Mouse (Mus musculus): ENCODE measurements around the gene AI481877. TPM values are rescaled to one million over a fixed set of nuclear protein-coding genes. Genes with fewer than 3 reads are reported as not detected.

AI481877 gene
- polyA plus RNA-seq, 1 experiment from 2014 or later: not detected

DNA sequence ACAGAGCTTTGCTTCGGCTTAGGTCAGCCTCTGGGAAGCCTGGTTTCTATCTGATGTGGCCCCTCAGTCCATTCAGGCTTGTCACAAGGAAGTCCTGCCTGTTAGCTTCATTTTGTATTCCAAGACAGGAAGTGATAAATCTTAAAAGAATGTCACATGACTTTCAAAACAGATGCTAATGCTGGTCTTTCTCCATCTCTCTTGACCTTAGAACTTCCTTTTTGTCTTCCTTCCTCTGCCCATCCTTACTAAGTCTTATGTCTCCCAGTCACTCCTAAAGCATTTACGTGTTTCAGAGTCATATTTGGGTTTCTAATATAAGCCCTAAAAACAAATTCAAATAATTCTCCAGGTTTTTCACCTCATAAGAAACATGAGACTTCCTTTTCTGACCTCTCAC is 25.3 kb upstream of the AI481877 start:
- no peak for ATAC-seq (ENCODE audit: low read depth)
- no peak overlapping the region for H3K4me3 ChIP-seq
- H3K9ac ChIP-seq: no peak overlapping the region
- no peaks in the 10 kb centered on the region for H3K4me1 ChIP-seq (replicated peaks)
- no peak overlapping the region for H3K27ac ChIP-seq (replicated peaks)
- no peaks in the 10 kb centered on the region for H3K36me3 ChIP-seq
- 72% methylated on average over 2 of the region's 2 CpGs for WGBS
- no peaks in the 10 kb centered on the region for H3K9me3 ChIP-seq
- H3K27me3 ChIP-seq: no peaks in the 10 kb centered on the region
- no peak overlapping the region for H3K4me2 ChIP-seq

DNA sequence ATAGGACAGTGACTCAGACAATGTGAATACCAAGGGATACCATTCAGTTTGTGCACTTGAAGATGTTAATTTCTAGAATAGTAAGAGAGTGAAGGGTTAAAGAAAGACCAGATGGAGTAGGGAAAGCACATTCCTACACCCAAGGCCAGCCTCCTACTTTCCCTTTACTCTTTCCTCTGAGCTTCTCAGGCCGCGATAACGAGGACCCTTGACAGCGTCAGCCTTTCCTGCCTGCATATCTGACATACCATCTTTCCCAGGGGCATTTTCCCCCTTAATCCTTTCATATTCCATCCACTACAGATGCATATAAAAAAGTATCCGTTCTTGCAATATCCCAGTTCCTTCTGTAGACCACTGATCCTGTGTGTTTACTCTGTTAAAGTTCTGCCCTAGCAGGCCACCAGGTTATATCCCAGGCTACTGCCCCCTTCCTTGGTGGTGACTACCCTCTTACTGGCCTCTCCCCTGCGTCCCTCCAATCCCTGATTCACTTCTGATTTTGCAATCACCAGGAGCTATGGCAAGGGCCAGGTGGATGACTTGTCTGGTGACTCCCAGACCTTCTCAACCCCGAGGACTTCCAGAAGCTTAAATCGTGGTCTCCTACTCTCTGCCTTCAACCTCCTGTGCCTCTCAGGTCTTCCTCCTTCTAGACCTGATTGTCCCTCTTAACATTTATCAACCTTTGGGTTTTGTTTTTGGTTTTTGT is 22.3 kb upstream of the AI481877 start:
- H3K36me3 ChIP-seq: no peaks in the 10 kb centered on the region
- ATAC-seq (ENCODE audit: low read depth): no peak
- WGBS: 80% methylated on average over 8 of the region's 8 CpGs
- H3K9ac ChIP-seq: no peak overlapping the region
- H3K4me3 ChIP-seq: no peak overlapping the region
- no peaks in the 10 kb centered on the region for H3K4me1 ChIP-seq (replicated peaks)
- H3K27ac ChIP-seq (replicated peaks): no peak overlapping the region
- no peaks in the 10 kb centered on the region for H3K9me3 ChIP-seq
- H3K4me2 ChIP-seq: no peak overlapping the region
- no peaks in the 10 kb centered on the region for H3K27me3 ChIP-seq

DNA sequence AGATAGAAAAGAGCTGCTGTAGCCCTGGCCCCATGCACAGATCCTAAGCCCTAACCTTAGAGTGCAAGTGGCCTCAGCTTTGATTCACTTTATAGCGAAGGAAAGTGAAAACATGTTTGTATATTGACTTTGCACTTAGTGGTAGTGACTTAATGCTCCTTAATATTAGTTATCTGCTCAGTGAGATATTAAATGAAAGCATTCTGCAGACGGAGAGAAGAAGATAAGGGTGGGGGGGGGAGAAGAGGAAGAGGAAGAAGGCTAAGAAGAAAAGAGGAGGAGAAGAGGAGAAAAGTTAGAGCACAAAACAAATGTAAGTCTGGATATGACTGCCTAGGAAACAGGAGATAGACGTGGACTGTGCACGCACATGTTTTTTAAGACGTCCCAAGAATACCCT is 21.5 kb upstream of the AI481877 start:
- WGBS: 93% methylated on average over 5 of the region's 5 CpGs

DNA sequence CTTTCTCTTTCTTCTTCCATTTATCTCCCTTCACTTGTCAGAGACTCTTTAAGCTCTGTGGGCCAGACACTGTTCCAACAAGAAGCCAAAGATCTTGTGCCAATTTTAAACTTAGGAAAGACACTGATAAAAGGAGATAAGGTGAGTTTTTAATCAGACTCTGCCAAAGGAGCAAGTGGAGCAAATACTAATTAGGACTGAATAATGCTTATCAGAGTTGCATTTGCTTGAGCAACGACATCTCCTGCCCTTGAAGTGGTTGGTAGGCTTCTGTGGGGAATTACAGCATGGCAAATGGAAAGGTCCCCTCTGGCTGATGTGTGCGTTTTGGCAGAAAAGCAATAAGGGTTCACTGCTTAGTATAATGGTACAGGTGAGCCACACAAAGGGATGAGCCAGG is 18.9 kb upstream of the AI481877 start:
- Histone ChIP-seq H3K27me3 (no peaks in the 10 kb centered on the region), H3K4me3 (no peak overlapping the region), H3K4me1 (replicated peaks) (no peaks in the 10 kb centered on the region), H3K27ac (replicated peaks) (no peak overlapping the region), H3K36me3 (no peaks in the 10 kb centered on the region), H3K9ac (no peak overlapping the region), H3K9me3 (no peaks in the 10 kb centered on the region), H3K4me2 (no peak overlapping the region)
- 77% methylated on average over 2 of the region's 2 CpGs for WGBS
- ATAC-seq (ENCODE audit: low read depth): no peak

More for the DNA sequence above, 21.5 kb upstream of the AI481877 start:
- no peaks in the 10 kb centered on the region for H3K36me3 ChIP-seq
- H3K9me3 ChIP-seq: no peaks in the 10 kb centered on the region
- no peak overlapping the region for H3K4me2 ChIP-seq
- no peak overlapping the region for H3K9ac ChIP-seq
- no peak overlapping the region for H3K4me3 ChIP-seq
- no peak overlapping the region for H3K27ac ChIP-seq (replicated peaks)
- ATAC-seq (ENCODE audit: low read depth): no peak
- no peaks in the 10 kb centered on the region for H3K27me3 ChIP-seq
- no peaks in the 10 kb centered on the region for H3K4me1 ChIP-seq (replicated peaks)

DNA sequence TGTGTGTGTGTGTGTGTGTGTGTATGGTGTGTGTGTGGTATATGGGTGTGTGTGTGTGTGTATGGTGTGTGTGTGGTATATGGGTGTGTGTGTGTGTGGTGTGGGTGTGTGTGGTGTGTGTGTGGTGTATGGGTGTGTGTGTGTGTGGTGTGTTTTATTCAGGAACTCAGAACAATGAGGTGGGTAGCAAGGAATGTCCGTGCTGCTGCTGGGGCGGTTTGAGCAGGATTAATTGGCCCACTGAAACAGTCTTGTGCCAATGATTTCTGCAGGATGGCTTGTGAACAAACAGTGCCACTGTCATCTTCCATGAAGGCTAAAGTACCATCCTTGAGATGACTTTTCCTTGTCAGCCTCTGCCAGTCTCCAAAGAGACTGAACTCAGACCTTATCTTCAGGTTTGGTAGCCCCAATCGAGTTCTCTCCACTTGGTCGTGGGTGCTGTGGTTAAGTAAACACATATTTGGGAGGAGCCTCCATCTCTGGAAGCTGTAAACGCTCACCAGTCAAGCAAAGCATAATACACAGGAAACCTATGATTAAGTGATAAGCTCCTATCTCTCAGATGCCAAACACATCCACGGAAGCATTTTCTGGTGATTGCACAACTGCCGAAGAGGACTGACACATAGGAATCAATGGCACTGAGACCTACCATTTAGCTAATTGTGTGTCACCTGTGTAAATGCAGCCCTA is 18.3 kb upstream of the AI481877 start:
- WGBS: 78% methylated on average over 7 of the region's 7 CpGs
- H3K4me2 ChIP-seq: no peak overlapping the region
- H3K4me3 ChIP-seq: no peak overlapping the region
- no peak for ATAC-seq (ENCODE audit: low read depth)
- H3K27ac ChIP-seq (replicated peaks): no peak overlapping the region
- H3K9me3 ChIP-seq: no peaks in the 10 kb centered on the region
- no peak overlapping the region for H3K9ac ChIP-seq
- no peaks in the 10 kb centered on the region for H3K36me3 ChIP-seq
- no peaks in the 10 kb centered on the region for H3K27me3 ChIP-seq
- H3K4me1 ChIP-seq (replicated peaks): no peaks in the 10 kb centered on the region

DNA sequence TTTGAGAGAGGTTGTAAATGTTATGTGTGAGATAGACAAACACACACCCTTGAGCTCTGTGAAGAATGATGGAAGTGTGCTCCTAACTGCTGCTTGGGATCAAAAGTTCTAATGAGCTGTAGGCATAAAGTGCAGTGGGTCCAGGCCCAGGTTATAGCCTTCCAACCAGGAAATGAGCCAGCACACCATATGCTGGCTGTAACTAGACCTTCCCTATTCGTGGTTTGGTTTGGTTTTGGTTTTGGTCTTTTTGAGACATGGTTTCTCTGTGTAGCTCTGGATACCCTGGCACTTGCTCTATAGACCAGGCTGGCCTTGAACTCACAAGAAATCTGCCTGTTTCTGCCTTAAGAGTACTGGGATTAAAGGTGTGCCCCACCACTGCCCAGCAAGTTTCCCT is 13.2 kb upstream of the AI481877 start:
- ATAC-seq (ENCODE audit: low read depth): no peak
- H3K9ac ChIP-seq: no peak overlapping the region
- no peaks in the 10 kb centered on the region for H3K9me3 ChIP-seq
- H3K27me3 ChIP-seq: no peaks in the 10 kb centered on the region
- no peaks in the 10 kb centered on the region for H3K4me1 ChIP-seq (replicated peaks)
- H3K27ac ChIP-seq (replicated peaks): no peak overlapping the region
- H3K4me3 ChIP-seq: no peak overlapping the region
- 89% methylated on average over 1 of the region's 1 CpGs for WGBS
- H3K36me3 ChIP-seq: no peaks in the 10 kb centered on the region
- H3K4me2 ChIP-seq: no peak overlapping the region

DNA sequence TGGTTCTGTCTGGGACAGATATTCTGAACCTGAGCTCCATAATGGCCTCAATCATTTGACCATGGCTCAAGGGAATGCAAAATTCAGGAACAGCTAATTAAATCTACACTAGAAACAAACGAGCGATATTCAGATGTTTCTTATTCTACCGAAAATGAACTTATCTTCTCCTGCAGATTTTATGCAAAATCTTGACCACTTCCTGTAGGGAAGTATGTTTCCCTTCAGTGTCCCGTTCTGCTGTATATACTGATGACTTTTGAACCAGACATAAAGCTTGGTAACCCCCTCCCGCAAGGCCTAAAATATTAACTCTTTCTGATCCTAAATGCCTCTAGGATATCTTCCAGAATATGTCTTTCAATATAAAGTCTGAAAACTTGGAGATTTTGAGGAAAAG is 12.1 kb upstream of the AI481877 start:
- Histone ChIP-seq H3K9me3 (no peaks in the 10 kb centered on the region), H3K27me3 (no peaks in the 10 kb centered on the region), H3K4me3 (no peak overlapping the region), H3K27ac (replicated peaks) (no peak overlapping the region), H3K4me1 (replicated peaks) (no peaks in the 10 kb centered on the region), H3K4me2 (no peak overlapping the region), H3K9ac (no peak overlapping the region), H3K36me3 (no peaks in the 10 kb centered on the region)
- WGBS: 81% methylated on average over 5 of the region's 5 CpGs
- ATAC-seq (ENCODE audit: low read depth): no peak

DNA sequence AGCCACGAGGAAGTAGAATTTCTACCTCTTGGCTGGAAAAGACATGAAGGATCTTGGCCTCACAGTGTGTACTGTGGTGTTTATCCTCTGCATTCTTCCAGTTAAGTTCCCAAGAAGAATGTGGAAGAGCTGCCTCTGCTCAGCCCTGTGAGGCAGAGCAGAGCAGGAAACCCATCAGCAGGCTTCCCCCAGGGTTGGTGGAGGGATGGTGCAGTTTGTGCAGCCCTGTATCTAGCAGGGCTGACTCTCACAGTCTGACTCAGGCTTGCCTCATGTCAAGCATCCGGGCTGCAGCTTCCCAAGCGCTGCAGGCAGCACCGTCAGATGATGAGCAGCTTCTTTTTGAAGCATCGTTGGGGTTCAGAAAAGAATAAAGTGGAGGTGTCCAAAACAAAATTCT is 10.3 kb upstream of the AI481877 start:
- Histone ChIP-seq H3K4me3 (no peak overlapping the region), H3K27me3 (no peaks in the 10 kb centered on the region), H3K4me1 (replicated peaks) (no peaks in the 10 kb centered on the region), H3K27ac (replicated peaks) (no peak overlapping the region), H3K9me3 (no peaks in the 10 kb centered on the region), H3K9ac (no peak overlapping the region), H3K36me3 (no peaks in the 10 kb centered on the region), H3K4me2 (no peak overlapping the region)
- 86% methylated on average over 5 of the region's 5 CpGs for WGBS
- ATAC-seq (ENCODE audit: low read depth): no peak

DNA sequence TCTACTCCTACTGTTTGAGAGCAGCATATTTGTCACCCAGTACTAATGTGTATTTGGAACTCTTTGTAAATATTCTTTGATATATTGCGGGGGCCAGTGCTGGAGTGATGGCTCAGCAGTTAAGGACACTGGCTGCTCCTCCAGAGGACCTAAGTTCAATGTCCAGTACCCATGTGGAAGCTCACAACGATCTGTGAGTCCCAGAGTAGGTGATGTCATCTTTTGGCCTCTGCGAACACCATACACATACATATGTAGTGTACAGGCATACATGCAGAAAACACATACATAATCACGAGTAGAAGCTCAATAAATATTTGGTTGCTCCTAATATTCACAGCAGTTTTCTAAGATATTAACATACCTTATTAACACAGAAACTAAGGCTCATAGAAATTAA is 9.8 kb downstream of the AI481877 start:
- no peaks in the 10 kb centered on the region for H3K4me1 ChIP-seq (replicated peaks)
- H3K27ac ChIP-seq (replicated peaks): no peak overlapping the region
- no peaks in the 10 kb centered on the region for H3K9me3 ChIP-seq
- H3K9ac ChIP-seq: no peak overlapping the region
- ATAC-seq (ENCODE audit: low read depth): no peak
- 81% methylated on average over 4 of the region's 4 CpGs for WGBS
- no peaks in the 10 kb centered on the region for H3K27me3 ChIP-seq
- H3K4me3 ChIP-seq: no peak overlapping the region
- H3K4me2 ChIP-seq: no peak overlapping the region
- no peaks in the 10 kb centered on the region for H3K36me3 ChIP-seq

DNA sequence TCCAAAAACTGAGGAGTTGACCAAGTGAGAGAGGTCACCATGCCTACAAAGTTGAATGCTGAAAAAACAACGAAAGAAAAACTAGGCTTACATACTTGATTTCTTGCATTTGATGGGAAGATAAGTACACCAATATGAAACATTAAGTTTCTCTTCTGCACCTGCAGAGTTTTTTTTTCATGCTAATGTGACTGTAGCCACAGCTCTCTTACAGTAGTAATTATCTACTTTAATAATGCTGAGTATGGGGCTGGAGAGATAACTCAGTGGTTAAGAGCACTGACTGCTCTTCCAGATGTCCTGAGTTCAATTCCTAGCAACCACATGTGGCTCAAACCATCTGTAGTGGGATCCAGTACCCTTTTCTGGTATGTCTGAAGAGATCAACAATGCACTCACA is 13.7 kb downstream of the AI481877 start:
- Histone ChIP-seq H3K9ac (no peak overlapping the region), H3K27ac (replicated peaks) (no peak overlapping the region), H3K4me3 (no peak overlapping the region), H3K4me1 (replicated peaks) (no peaks in the 10 kb centered on the region), H3K9me3 (no peaks in the 10 kb centered on the region), H3K27me3 (no peaks in the 10 kb centered on the region), H3K36me3 (no peaks in the 10 kb centered on the region), H3K4me2 (no peak overlapping the region)
- ATAC-seq (ENCODE audit: low read depth): no peak
- 88% methylated on average over 1 of the region's 1 CpGs for WGBS

DNA sequence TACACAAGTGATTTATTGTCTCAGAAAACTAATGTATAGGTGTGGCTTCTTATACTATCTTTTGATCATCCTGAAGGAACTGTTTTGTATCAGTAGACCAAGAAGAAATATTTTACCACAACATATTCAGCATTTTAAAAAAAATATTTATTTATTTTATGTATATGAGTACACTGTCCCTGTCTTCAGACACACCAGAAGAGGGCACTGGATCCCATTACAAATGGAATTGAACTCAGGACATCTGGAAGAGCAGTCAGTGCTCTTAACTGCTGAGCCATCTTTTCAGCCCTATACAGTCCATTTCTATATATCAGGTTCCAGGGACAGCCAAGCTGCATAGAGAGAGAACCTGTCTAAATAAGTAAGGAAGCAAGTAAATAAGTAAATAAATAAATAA is 15.2 kb downstream of the AI481877 start:
- Histone ChIP-seq H3K4me3 (no peak overlapping the region), H3K4me1 (replicated peaks) (no peaks in the 10 kb centered on the region), H3K36me3 (no peaks in the 10 kb centered on the region), H3K9me3 (no peaks in the 10 kb centered on the region), H3K27ac (replicated peaks) (no peak overlapping the region), H3K9ac (no peak overlapping the region), H3K27me3 (no peaks in the 10 kb centered on the region), H3K4me2 (no peak overlapping the region)
- no peak for ATAC-seq (ENCODE audit: low read depth)

DNA sequence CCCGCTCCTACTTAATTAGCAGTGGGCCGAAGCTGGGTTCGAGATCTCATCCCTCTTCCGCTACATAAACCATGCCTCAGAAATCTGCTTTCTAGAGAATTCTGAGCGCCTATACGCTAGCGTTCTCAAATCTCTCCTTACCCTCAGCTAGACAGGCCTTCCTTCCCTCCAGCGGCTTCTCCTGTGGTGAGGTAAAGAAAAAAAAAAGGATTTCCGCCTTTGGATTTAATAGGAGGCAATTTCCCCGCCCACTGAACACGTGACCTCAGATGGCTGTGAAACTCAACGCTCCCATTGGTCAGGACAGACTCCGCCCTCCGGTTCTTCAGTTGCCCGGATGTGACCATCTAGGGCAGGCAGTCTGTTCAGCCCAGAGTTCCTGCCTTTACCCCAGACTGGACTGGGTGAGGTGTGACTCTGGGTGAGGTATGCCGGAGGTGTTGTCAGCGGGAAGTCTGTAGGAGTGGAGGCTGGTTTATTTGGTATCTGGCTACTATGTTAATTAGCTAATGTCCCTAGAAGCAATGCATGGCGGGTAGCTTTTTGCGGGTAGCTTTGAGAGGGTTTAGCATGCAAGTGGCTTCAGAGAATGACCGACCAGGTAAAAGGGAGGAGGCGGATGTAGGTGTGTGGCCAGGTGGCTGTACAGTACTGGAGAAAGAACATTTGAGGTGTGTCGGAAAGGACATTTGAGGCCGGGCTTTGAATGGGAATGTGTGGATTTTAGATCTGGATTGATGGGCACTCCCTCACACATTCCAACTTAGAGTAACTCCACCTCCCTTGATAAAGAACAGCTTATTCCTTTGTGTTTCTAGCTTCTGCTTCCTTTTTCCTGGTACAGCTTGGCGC is 20.9 kb downstream of the AI481877 start:
- Histone ChIP-seq H3K27me3 (no peaks in the 10 kb centered on the region), H3K4me2 (no peak overlapping the region), H3K4me3 (no peak overlapping the region), H3K9ac (no peak overlapping the region), H3K9me3 (no peaks in the 10 kb centered on the region), H3K27ac (replicated peaks) (no peak overlapping the region), H3K4me1 (replicated peaks) (no peaks in the 10 kb centered on the region), H3K36me3 (no peaks in the 10 kb centered on the region)
- 96% methylated on average over 24 of the region's 24 CpGs for WGBS
- no peak for ATAC-seq (ENCODE audit: low read depth)
